Mouse (Mus musculus): ENCODE measurements at regions not wholly inside any gene's neighbourhood (a gene's known extent, or its start where the extent isn't known, plus 50 kb on each side); places are given as distances from the start of the nearest gene placed in this dataset.

GRCm38 (mm10) chr15:68440636-68441035 is 1939.9 kb upstream of the Lrrc6 start:
- no peak for TF ChIP-seq CTCF (IDR thresholded peaks at IDR 0.05; ENCODE audit: borderline replicate concordance, control insufficient read depth, extremely low read depth, insufficient read depth, low read length, poor library complexity)
- no peak for TF ChIP-seq POLR2A (IDR thresholded peaks at IDR 0.05; ENCODE audit: control insufficient read depth, extremely low read depth, insufficient read depth, low read length, poor library complexity)
